Mouse (Mus musculus) midbrain, embryonic 16.5 days (tissue): ENCODE data around the gene Fam124b. TPM values are rescaled to one million over a fixed set of nuclear protein-coding genes. Genes with fewer than 3 reads are reported as not detected.

Source experiments
- ATAC-seq: fragments of 200-750 bp; cut with Nextera tagmentation; 2 replicates; pipeline ENCODE4 v1.8.0; 2017; ENCODE audit warnings: moderate TSS enrichment
- H3K27ac ChIP-seq: fragments of 300-500 bp; sonication (generic); 2 replicates; pipeline ENCODE4 v1.5.1; 2014; ENCODE audit warnings: mild to moderate bottlenecking, low read length, mixed read lengths
- H3K27me3 ChIP-seq: fragments of 300-500 bp; sonication (generic); 2 replicates; pipeline ENCODE4 v1.6.1; 2014; ENCODE audit warnings: low read depth, low read length, mixed read lengths; ENCODE audit not compliant: control insufficient read depth, insufficient read depth
- H3K36me3 ChIP-seq: fragments of 300-500 bp; sonication (generic); 2 replicates; pipeline ENCODE4 v1.6.1; 2014; ENCODE audit warnings: mild to moderate bottlenecking, low read length, moderate library complexity, mixed read lengths; ENCODE audit not compliant: control insufficient read depth, insufficient read depth
- H3K4me1 ChIP-seq: fragments of 300-500 bp; sonication (generic); 2 replicates; pipeline ENCODE4 v1.6.1; 2014; ENCODE audit warnings: mild to moderate bottlenecking, low read length, mixed read lengths; ENCODE audit not compliant: control insufficient read depth, insufficient read depth
- H3K4me2 ChIP-seq: fragments of 300-500 bp; sonication (generic); 2 replicates; pipeline ENCODE4 v1.6.1; 2014; ENCODE audit warnings: mild to moderate bottlenecking, low read length, mixed read lengths
- H3K4me3 ChIP-seq: fragments of 300-500 bp; sonication (generic); 2 replicates; pipeline ENCODE4 v1.5.1; 2014; ENCODE audit warnings: low read depth, mild to moderate bottlenecking, low read length, moderate library complexity, mixed read lengths
- H3K9ac ChIP-seq: fragments of 300-500 bp; sonication (generic); 2 replicates; pipeline ENCODE4 v1.6.1; 2014; ENCODE audit warnings: low read depth, low read length, mixed read lengths
- H3K9me3 ChIP-seq: fragments of 300-500 bp; sonication (generic); replicated peaks from 2 replicates; pipeline ENCODE4 v1.6.1; 2014; ENCODE audit warnings: mild to moderate bottlenecking, low read length, mixed read lengths; ENCODE audit not compliant: control insufficient read depth, poor library complexity, severe bottlenecking
- WGBS: fragments of 180-500 bp; shearing (Covaris S2); extraction: QIAGEN DNeasy Blood & Tissue Kit; methylation state at CpG from one replicate; pipeline ENCODE4 v1.1.7; 2014; 5-methylcytosine and 5-hydroxymethylcytosine counted together
- polyA plus RNA-seq: library from polyadenylated mRNA; unstranded; fragments of >200 nt; fragmentation: Nextera tagmentation; extraction: Ambion mirVana; gene quantifications from 2 replicates; pipeline ENCODE4 v1.2.1, GENCODE M21; 2015

The Fam124b gene
- polyA plus RNA-seq = 0.58 and 0.63 TPM in 2 replicates

GRCm38 (mm10) chr1:80218268-80218667 lies at the start of gene Fam124b:
TSS of gene Fam124b (minus strand) at chr1:80218473.
- H3K4me3 ChIP-seq = no peak within 1 kb of the TSS
- WGBS = 81% methylated on average over 6 of the region's 6 CpGs

DNA sequence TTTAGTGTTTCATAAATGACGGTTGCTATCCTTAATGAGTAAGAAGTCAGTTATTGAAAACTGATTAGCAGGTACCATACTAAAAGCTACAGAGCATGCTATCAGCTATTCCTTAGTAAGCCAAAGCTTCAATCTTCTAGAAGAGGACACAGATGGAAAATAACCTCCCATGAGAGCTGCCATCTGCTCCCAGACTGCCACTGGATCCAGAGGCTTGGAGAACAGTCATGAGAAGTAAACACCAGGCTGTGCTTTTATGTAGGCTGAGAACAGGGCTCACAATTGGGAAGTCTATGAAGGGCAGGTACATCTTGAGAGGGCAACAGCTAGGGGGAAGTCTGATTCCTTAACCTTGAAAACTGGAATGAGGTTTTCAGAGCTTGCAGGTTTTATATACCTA lies 42.2 kb upstream of the Fam124b start:
- Histone ChIP-seq H3K27me3 (no peaks in the 10 kb centered on the region), H3K9me3 (no peaks in the 10 kb centered on the region), H3K4me1 (no peaks in the 10 kb centered on the region), H3K4me2 (no peak overlapping the region), H3K27ac (no peak overlapping the region), H3K36me3 (no peaks in the 10 kb centered on the region), H3K4me3 (no peak overlapping the region), H3K9ac (no peak overlapping the region)
- 64% methylated on average over 1 of the region's 1 CpGs for WGBS
- ATAC-seq = no peak

More at GRCm38 (mm10) chr1:80218268-80218667, at the start of gene Fam124b:
- H3K4me1 ChIP-seq = no peaks in the 10 kb centered on the region
- no peak within 1 kb of the TSS for H3K4me2 ChIP-seq
- no peak within 1 kb of the TSS for H3K9ac ChIP-seq
- H3K36me3 ChIP-seq = no peaks in the 10 kb centered on the region
- ATAC-seq = no peak
- no peaks in the 10 kb centered on the region for H3K9me3 ChIP-seq
- no peaks in the 10 kb centered on the region for H3K27me3 ChIP-seq
- no peak within 1 kb of the TSS for H3K27ac ChIP-seq

DNA sequence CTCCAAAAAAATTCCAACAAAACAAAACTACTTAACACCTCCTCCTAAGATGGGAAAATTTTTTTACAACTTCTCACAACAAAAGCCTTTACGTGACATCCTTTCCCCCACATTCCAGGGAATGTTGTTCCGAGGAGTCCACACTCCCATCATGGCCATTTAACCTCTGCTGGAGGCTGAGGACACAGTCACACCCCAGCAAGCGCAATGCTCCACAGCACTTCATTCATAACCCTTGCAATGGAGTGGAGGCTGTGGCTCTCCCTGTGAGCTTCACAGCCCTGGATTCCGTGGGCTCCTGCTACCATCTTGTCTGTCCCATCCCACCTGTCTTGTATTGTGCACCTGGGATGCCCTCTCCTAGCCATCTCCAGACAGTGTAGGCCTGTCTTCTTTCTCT lies 40.4 kb upstream of the Fam124b start:
- Histone ChIP-seq H3K27me3 (no peaks in the 10 kb centered on the region), H3K4me3 (no peak overlapping the region), H3K4me1 (no peaks in the 10 kb centered on the region), H3K9me3 (no peaks in the 10 kb centered on the region), H3K4me2 (no peak overlapping the region), H3K36me3 (no peaks in the 10 kb centered on the region), H3K27ac (no peak overlapping the region), H3K9ac (no peak overlapping the region)
- 66% methylated on average over 4 of the region's 4 CpGs for WGBS
- ATAC-seq = no peak

- no peaks in the 10 kb centered on the region for H3K4me1 ChIP-seq
- H3K9me3 ChIP-seq = no peaks in the 10 kb centered on the region
- no peak overlapping the region for H3K9ac ChIP-seq
- no peak for ATAC-seq
- no peak overlapping the region for H3K4me2 ChIP-seq
- no peak overlapping the region for H3K27ac ChIP-seq
- no peaks in the 10 kb centered on the region for H3K27me3 ChIP-seq
- no peaks in the 10 kb centered on the region for H3K36me3 ChIP-seq
- H3K4me3 ChIP-seq = no peak overlapping the region
Measured at GRCm38 (mm10) chr1:80253309-80253708, 35.0 kb upstream of the Fam124b start.

GRCm38 (mm10) chr1:80250247-80250646 lies 32.0 kb upstream of the Fam124b start:
- no peak for ATAC-seq
- H3K9me3 ChIP-seq = no peaks in the 10 kb centered on the region
- no peaks in the 10 kb centered on the region for H3K4me1 ChIP-seq
- no peak overlapping the region for H3K4me2 ChIP-seq
- no peaks in the 10 kb centered on the region for H3K27me3 ChIP-seq
- H3K4me3 ChIP-seq = no peak overlapping the region
- 91% methylated on average over 5 of the region's 5 CpGs for WGBS
- H3K36me3 ChIP-seq = no peaks in the 10 kb centered on the region
- no peak overlapping the region for H3K27ac ChIP-seq
- H3K9ac ChIP-seq = no peak overlapping the region

DNA sequence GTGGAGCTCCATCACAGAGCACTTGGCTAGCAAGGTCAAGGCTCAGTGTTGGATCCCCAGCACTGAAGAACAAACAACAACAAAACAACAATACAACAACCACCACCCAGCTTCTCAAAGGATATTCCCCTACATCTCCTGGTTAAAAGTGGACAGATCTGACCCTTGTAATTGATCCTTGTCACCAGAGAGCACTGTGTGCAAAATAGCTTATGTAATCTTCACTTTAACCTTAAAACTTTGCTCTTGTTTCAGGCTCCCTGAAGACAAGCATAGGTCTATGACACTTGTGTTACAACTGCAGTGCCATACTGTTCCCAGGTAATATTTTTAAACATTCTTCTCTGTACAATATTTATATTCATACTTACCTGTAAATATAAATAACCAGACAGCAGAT lies 28.9 kb upstream of the Fam124b start:
- Histone ChIP-seq H3K36me3 (no peaks in the 10 kb centered on the region), H3K4me3 (no peak overlapping the region), H3K9ac (no peak overlapping the region), H3K4me1 (no peaks in the 10 kb centered on the region), H3K4me2 (no peak overlapping the region), H3K9me3 (no peaks in the 10 kb centered on the region), H3K27me3 (no peaks in the 10 kb centered on the region), H3K27ac (no peak overlapping the region)
- ATAC-seq = no peak

DNA sequence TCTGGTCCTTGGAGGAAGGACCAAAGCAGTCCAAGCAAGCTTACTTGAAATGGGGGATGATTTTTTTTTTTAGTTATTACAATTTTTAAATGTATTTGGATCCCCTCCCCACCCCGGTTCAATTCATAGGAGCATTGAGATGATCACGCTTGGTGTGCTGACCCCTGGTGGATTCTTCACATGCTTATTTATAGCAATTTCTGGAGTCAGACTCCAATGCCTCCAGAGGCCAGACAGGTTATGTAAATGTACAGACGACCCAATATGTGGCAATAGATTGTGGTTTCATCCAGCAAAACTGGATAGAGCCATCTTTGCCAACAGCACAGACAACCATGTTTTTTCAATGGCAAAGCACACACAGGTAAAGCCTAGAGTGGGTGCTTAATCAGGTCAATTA lies 25.9 kb upstream of the Fam124b start:
- no peak overlapping the region for H3K27ac ChIP-seq
- no peaks in the 10 kb centered on the region for H3K27me3 ChIP-seq
- ATAC-seq = no peak
- H3K4me1 ChIP-seq = no peaks in the 10 kb centered on the region
- 82% methylated on average over 3 of the region's 3 CpGs for WGBS
- H3K4me3 ChIP-seq = no peak overlapping the region
- H3K9ac ChIP-seq = no peak overlapping the region
- H3K4me2 ChIP-seq = no peak overlapping the region
- H3K9me3 ChIP-seq = no peaks in the 10 kb centered on the region
- no peaks in the 10 kb centered on the region for H3K36me3 ChIP-seq

- no peaks in the 10 kb centered on the region for H3K36me3 ChIP-seq
- H3K9ac ChIP-seq = no peak overlapping the region
- no peak overlapping the region for H3K4me2 ChIP-seq
- no peak for ATAC-seq
- no peaks in the 10 kb centered on the region for H3K4me1 ChIP-seq
- WGBS = 95% methylated on average over 6 of the region's 6 CpGs
- no peak overlapping the region for H3K4me3 ChIP-seq
- H3K27ac ChIP-seq = no peak overlapping the region
- H3K9me3 ChIP-seq = no peaks in the 10 kb centered on the region
- H3K27me3 ChIP-seq = no peaks in the 10 kb centered on the region
Measured at GRCm38 (mm10) chr1:80241579-80241978, 23.3 kb upstream of the Fam124b start.

DNA sequence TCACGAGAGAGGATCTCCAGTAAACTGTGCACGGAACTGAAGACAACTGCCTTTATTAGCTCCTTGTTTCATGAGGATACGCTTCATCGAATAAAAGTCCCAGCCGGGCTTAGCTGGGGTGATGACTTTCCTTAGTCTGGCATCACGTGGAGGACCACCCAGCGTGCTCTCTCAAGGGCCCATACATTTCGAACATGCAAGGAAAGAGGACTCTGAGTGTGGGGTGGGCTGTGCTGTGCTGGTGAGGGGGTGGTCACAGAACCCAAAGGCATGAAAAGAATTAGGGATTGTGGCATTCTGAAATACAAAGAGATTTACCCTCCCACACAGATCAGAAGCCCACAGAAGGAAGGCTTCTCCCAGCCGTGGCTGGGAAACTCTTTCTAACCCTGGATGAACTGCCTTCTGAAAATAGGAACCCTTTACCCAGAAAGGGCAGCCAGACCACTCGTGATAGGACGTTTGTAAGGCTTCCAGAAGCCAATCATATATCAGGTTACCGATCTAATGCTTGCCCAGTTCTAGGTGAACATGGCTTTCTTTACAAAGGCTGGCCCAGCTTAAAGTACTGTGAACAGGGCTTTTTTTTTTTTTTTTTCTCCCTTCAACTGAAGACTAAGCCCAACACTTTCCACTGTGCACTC lies 21.9 kb upstream of the Fam124b start:
- Histone ChIP-seq H3K27me3 (no peaks in the 10 kb centered on the region), H3K9me3 (no peaks in the 10 kb centered on the region), H3K27ac (no peak overlapping the region), H3K4me1 (no peaks in the 10 kb centered on the region), H3K4me3 (no peak overlapping the region), H3K9ac (no peak overlapping the region), H3K36me3 (no peaks in the 10 kb centered on the region), H3K4me2 (no peak overlapping the region)
- 8% methylated on average over 12 of the region's 12 CpGs for WGBS
- no peak for ATAC-seq
